Mouse (Mus musculus): ENCODE measurements around the gene Zkscan1. TPM values are rescaled to one million over a fixed set of nuclear protein-coding genes. Genes with fewer than 3 reads are reported as not detected.

Gene Zkscan1
- polyA plus RNA-seq (2014; fragmentation: Illumina TruSeq; extraction: RNeasy Lipid Tissue Mini Kit (QIAGEN cat#74804); ENCODE audit: low read depth, low replicate concordance), result 22.7 TPM

DNA sequence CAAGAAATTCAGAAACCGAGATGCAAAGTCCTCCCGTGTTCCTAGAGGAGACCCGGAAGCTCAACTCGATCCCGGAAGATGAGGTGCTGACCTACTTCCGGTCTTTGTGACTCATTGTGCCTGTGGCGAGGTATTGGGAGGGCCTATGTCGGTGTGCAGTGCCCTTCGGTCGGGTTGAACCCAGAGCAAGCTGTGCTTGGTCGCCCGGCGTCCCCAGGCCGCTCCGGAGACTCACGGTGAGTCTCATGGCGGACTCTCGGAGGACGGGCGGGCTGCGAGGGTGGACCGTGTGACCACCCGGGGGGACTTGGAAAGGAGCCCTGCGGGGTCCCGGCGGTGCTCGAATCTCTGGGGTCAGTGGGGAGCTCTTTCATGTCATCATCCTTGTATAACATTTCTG is at the start of gene Zkscan1:
TSS of gene Zkscan1 (plus strand) at position 89 of the 400 bp plus-strand sequence.

GRCm38 (mm10) chr5:138052894-138053293 is 32.0 kb upstream of the Zkscan1 start, which contains the start of gene Smok3c:
Gene Smok3c, plus strand, starts transcription at chr5:138053194.

GRCm38 (mm10) chr5:138116255-138117198 is 31.6 kb downstream of the Zkscan1 start, which contains the start of gene Zscan21:
Gene Zscan21, plus strand, starts transcription at chr5:138116903.

DNA sequence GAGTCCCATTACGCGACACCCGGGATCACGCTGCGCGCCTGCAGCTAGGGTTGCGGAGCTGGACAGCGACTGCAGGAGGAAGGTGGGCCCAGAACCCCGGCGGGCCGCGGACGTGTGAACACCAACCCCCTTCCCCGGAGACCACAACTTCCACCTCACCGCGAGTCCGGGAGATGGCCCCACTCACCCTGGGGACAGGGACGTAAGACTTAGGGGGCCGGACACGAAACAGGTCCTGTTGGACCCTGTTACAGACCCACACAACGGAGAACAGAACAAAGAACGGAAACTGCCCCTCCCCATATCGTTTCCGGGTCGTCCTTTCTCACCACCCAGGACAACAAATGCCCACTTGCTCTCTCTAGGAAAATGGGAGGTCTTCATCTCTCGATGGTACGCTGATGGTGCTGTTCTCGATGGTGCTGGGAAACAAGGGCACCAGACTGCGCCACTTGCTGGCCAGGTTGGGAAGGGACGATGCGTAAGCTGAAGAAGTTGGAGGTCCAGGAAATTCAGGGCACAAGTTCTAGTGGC is 70.6 kb downstream of the Zkscan1 start, which contains the start of gene Zfp113:
TSS of gene Zfp113 (minus strand) at position 302 of the 534 bp plus-strand sequence.

Other genes with a start within 250 kb of the Zkscan1 start
- gene Pilra, start 248.8 kb upstream of the Zkscan1 start, polyA plus RNA-seq (2014; fragmentation: Illumina TruSeq; extraction: RNeasy Lipid Tissue Mini Kit (QIAGEN cat#74804); ENCODE audit: low read depth, low replicate concordance), result 3.2 TPM
- gene Pilrb1, start 227.0 kb upstream of the Zkscan1 start, polyA plus RNA-seq (2014; fragmentation: Illumina TruSeq; extraction: RNeasy Lipid Tissue Mini Kit (QIAGEN cat#74804); ENCODE audit: low read depth, low replicate concordance), result 3.8 TPM
- gene Pilrb2, start 213.3 kb upstream of the Zkscan1 start, polyA plus RNA-seq (2014; fragmentation: Illumina TruSeq; extraction: RNeasy Lipid Tissue Mini Kit (QIAGEN cat#74804); ENCODE audit: low read depth, low replicate concordance), result 3.2 TPM
- gene Cyp3a13, start 163.5 kb upstream of the Zkscan1 start, polyA plus RNA-seq (2014; fragmentation: Illumina TruSeq; extraction: RNeasy Lipid Tissue Mini Kit (QIAGEN cat#74804); ENCODE audit: low read depth, low replicate concordance), result 371 TPM
- 1.0 TPM for gene Gjc3, start 122.0 kb upstream of the Zkscan1 start, polyA plus RNA-seq (2014; fragmentation: Illumina TruSeq; extraction: RNeasy Lipid Tissue Mini Kit (QIAGEN cat#74804); ENCODE audit: low read depth, low replicate concordance)
- gene Azgp1, start 103.6 kb upstream of the Zkscan1 start, polyA plus RNA-seq (2014; fragmentation: Illumina TruSeq; extraction: RNeasy Lipid Tissue Mini Kit (QIAGEN cat#74804); ENCODE audit: low read depth, low replicate concordance), result 2,187 TPM
- not detected for gene Smok3a, start 63.8 kb upstream of the Zkscan1 start, polyA plus RNA-seq (2014; fragmentation: Illumina TruSeq; extraction: RNeasy Lipid Tissue Mini Kit (QIAGEN cat#74804); ENCODE audit: low read depth, low replicate concordance)
- not detected for gene Smok3b, start 63.7 kb upstream of the Zkscan1 start, polyA plus RNA-seq (2014; fragmentation: Illumina TruSeq; extraction: RNeasy Lipid Tissue Mini Kit (QIAGEN cat#74804); ENCODE audit: low read depth, low replicate concordance)
- gene Smok3c, start 31.9 kb upstream of the Zkscan1 start, polyA plus RNA-seq (2014; fragmentation: Illumina TruSeq; extraction: RNeasy Lipid Tissue Mini Kit (QIAGEN cat#74804); ENCODE audit: low read depth, low replicate concordance), result not detected
- 10.4 TPM for gene Zscan21, start 31.8 kb downstream of the Zkscan1 start, polyA plus RNA-seq (2014; fragmentation: Illumina TruSeq; extraction: RNeasy Lipid Tissue Mini Kit (QIAGEN cat#74804); ENCODE audit: low read depth, low replicate concordance)
- gene Zfp113, start 70.7 kb downstream of the Zkscan1 start, polyA plus RNA-seq (2014; fragmentation: Illumina TruSeq; extraction: RNeasy Lipid Tissue Mini Kit (QIAGEN cat#74804); ENCODE audit: low read depth, low replicate concordance), result 6.7 TPM
- gene Cops6, start 76.0 kb downstream of the Zkscan1 start, polyA plus RNA-seq (2014; fragmentation: Illumina TruSeq; extraction: RNeasy Lipid Tissue Mini Kit (QIAGEN cat#74804); ENCODE audit: low read depth, low replicate concordance), result 67.4 TPM
- gene Ap4m1, start 86.9 kb downstream of the Zkscan1 start, polyA plus RNA-seq (2014; fragmentation: Illumina TruSeq; extraction: RNeasy Lipid Tissue Mini Kit (QIAGEN cat#74804); ENCODE audit: low read depth, low replicate concordance), result 2.3 TPM
- gene Mcm7, start 87.3 kb downstream of the Zkscan1 start, polyA plus RNA-seq (2014; fragmentation: Illumina TruSeq; extraction: RNeasy Lipid Tissue Mini Kit (QIAGEN cat#74804); ENCODE audit: low read depth, low replicate concordance), result 6.4 TPM
- gene Taf6, start 102.4 kb downstream of the Zkscan1 start, polyA plus RNA-seq (2014; fragmentation: Illumina TruSeq; extraction: RNeasy Lipid Tissue Mini Kit (QIAGEN cat#74804); ENCODE audit: low read depth, low replicate concordance), result 4.8 TPM
- gene Cnpy4, start 102.4 kb downstream of the Zkscan1 start, polyA plus RNA-seq (2014; fragmentation: Illumina TruSeq; extraction: RNeasy Lipid Tissue Mini Kit (QIAGEN cat#74804); ENCODE audit: low read depth, low replicate concordance), result 4.6 TPM
- gene Mblac1, start 109.2 kb downstream of the Zkscan1 start, polyA plus RNA-seq (2014; fragmentation: Illumina TruSeq; extraction: RNeasy Lipid Tissue Mini Kit (QIAGEN cat#74804); ENCODE audit: low read depth, low replicate concordance), result 0.29 TPM
- gene Nxpe5, start 140.8 kb downstream of the Zkscan1 start, polyA plus RNA-seq (2014; fragmentation: Illumina TruSeq; extraction: RNeasy Lipid Tissue Mini Kit (QIAGEN cat#74804); ENCODE audit: low read depth, low replicate concordance), result not detected
- gene Lamtor4, start 170.4 kb downstream of the Zkscan1 start, polyA plus RNA-seq (2014; fragmentation: Illumina TruSeq; extraction: RNeasy Lipid Tissue Mini Kit (QIAGEN cat#74804); ENCODE audit: low read depth, low replicate concordance), result 1.3 TPM
- gene BC037034, start 178.9 kb downstream of the Zkscan1 start, polyA plus RNA-seq (2014; fragmentation: Illumina TruSeq; extraction: RNeasy Lipid Tissue Mini Kit (QIAGEN cat#74804); ENCODE audit: low read depth, low replicate concordance), result 1.8 TPM
- not detected for gene Gal3st4, start 187.8 kb downstream of the Zkscan1 start, polyA plus RNA-seq (2014; fragmentation: Illumina TruSeq; extraction: RNeasy Lipid Tissue Mini Kit (QIAGEN cat#74804); ENCODE audit: low read depth, low replicate concordance)
- gene Gm43720, start 194.9 kb downstream of the Zkscan1 start, polyA plus RNA-seq (2014; fragmentation: Illumina TruSeq; extraction: RNeasy Lipid Tissue Mini Kit (QIAGEN cat#74804); ENCODE audit: low read depth, low replicate concordance), result not detected
- 0.13 TPM for gene Gpc2, start 194.9 kb downstream of the Zkscan1 start, polyA plus RNA-seq (2014; fragmentation: Illumina TruSeq; extraction: RNeasy Lipid Tissue Mini Kit (QIAGEN cat#74804); ENCODE audit: low read depth, low replicate concordance)
- not detected for gene Stag3, start 195.2 kb downstream of the Zkscan1 start, polyA plus RNA-seq (2014; fragmentation: Illumina TruSeq; extraction: RNeasy Lipid Tissue Mini Kit (QIAGEN cat#74804); ENCODE audit: low read depth, low replicate concordance)